Mouse (Mus musculus) kidney, embryonic 14.5 days (tissue): Measurements from ENCODE around the gene Sos1. TPM values are rescaled to one million over a fixed set of nuclear protein-coding genes. Genes with fewer than 3 reads are reported as not detected.

Source experiments
- ATAC-seq: fragments of 200-750 bp; cut with Nextera tagmentation; 2 replicates; pipeline ENCODE4 v1.8.0; 2017; ENCODE audit warnings: moderate number of reproducible peaks, mild to moderate bottlenecking, moderate TSS enrichment, moderate library complexity; ENCODE audit not compliant: low FRiP score, low TSS enrichment
- H3K27ac ChIP-seq: fragments of 300-500 bp; sonication (generic); 2 replicates; pipeline ENCODE4 v1.5.1; 2014; ENCODE audit warnings: low read depth, mild to moderate bottlenecking, low read length, moderate library complexity, mixed read lengths
- H3K27me3 ChIP-seq: fragments of 300-500 bp; sonication (generic); 2 replicates; pipeline ENCODE4 v1.6.1; 2014; ENCODE audit warnings: mild to moderate bottlenecking, low read length; ENCODE audit not compliant: control insufficient read depth, insufficient read depth
- H3K36me3 ChIP-seq: fragments of 300-500 bp; sonication (generic); 2 replicates; pipeline ENCODE4 v1.6.1; 2014; ENCODE audit warnings: low read length, mixed read lengths; ENCODE audit not compliant: control insufficient read depth, insufficient read depth
- H3K4me1 ChIP-seq: fragments of 300-500 bp; sonication (generic); 2 replicates; pipeline ENCODE4 v1.6.1; 2014; ENCODE audit warnings: low read length, mixed read lengths; ENCODE audit not compliant: control insufficient read depth, insufficient read depth
- H3K4me2 ChIP-seq: fragments of 300-500 bp; sonication (generic); replicated peaks from 2 replicates; pipeline ENCODE4 v1.6.1; 2014; ENCODE audit warnings: low read depth, mild to moderate bottlenecking, low read length
- H3K4me3 ChIP-seq: fragments of 300-500 bp; sonication (generic); 2 replicates; pipeline ENCODE4 v1.5.1; 2014; ENCODE audit warnings: mild to moderate bottlenecking, low read length
- H3K9ac ChIP-seq: fragments of 300-500 bp; sonication (generic); 2 replicates; pipeline ENCODE4 v1.6.1; 2014; ENCODE audit warnings: low read depth, mild to moderate bottlenecking, low read length, moderate library complexity
- H3K9me3 ChIP-seq: fragments of 300-500 bp; sonication (generic); 2 replicates; pipeline ENCODE4 v1.6.1; 2016; ENCODE audit warnings: low read length; ENCODE audit not compliant: control insufficient read depth
- WGBS: fragments of 180-500 bp; shearing (Covaris S2); extraction: QIAGEN DNeasy Blood & Tissue Kit; methylation state at CpG from one replicate; pipeline ENCODE4 v1.1.7; 2014; 5-methylcytosine and 5-hydroxymethylcytosine counted together
- polyA plus RNA-seq: library from polyadenylated mRNA; unstranded; fragments of >200 nt; fragmentation: Nextera tagmentation; extraction: Ambion mirVana; gene quantifications from 2 replicates; pipeline ENCODE4 v1.2.1, GENCODE M21; 2014

Sos1 gene
- polyA plus RNA-seq, 1 experiment from 2014 or later: 9.2 TPM

DNA sequence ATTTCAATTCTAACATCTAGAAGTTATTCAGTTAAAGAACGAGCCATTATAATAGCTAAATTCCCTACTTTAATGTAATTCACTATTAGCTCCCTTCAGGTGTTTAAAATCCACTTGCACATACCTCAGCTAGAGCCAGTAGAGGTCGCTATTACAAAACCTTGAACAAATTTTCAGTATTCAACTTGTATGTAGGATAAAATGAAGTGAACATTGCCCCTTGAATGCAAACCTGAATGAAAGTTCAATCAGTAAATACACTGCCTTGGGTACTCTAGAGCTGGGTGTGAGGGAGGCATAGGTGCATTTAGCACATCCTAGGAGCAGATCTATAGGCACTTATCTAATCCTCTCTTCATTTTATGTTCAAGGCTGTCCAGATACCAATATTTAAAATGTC lies 24.6 kb downstream of the Sos1 start:
- H3K4me1 ChIP-seq: no peaks in the 10 kb centered on the region
- no peaks in the 10 kb centered on the region for H3K27me3 ChIP-seq
- no peaks in the 10 kb centered on the region for H3K9me3 ChIP-seq
- no peak for ATAC-seq
- H3K4me3 ChIP-seq: no peak overlapping the region
- H3K27ac ChIP-seq: no peak overlapping the region
- H3K4me2 ChIP-seq: no peak overlapping the region
- H3K9ac ChIP-seq: no peak overlapping the region
- WGBS: 39% methylated on average over 2 of the region's 2 CpGs
- peaks cover 17% of the 10 kb centered on the region; the same call in 1 of the 2 replicates for H3K36me3 ChIP-seq

DNA sequence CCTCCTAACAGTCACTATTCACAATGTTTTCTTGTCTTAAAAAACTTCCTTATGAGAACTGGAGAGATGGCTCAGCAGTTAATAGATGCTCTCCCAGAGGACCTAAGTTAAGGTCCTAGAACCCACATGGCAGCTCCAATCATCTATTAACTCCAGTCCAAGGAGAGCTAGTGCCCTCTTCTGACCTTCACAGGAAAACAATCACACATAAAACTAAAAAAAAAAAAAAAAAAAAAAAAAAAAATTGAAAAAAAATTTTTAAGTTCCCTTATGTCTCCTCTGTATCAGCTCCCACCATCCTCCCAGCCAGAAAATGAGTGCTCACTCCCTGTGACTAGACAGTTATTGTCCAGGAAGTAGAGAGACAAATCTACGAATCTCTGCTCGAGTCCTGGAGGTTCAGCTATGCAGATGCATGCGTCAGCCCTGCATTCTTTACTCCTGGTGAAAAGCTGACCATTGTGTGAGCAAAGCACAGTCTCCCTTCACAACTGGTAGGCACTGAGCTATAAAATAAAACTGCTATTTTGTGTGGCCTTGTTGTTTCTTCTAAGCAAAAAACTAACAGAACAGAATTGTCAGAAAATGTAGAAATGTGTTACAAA lies 29.7 kb downstream of the Sos1 start:
- H3K4me2 ChIP-seq: no peak overlapping the region
- 72% methylated on average over 3 of the region's 3 CpGs for WGBS
- H3K27me3 ChIP-seq: no peaks in the 10 kb centered on the region
- H3K9ac ChIP-seq: no peak overlapping the region
- H3K4me1 ChIP-seq: no peaks in the 10 kb centered on the region
- no peak overlapping the region for H3K27ac ChIP-seq
- H3K36me3 ChIP-seq: peaks cover 41% of the 10 kb centered on the region
- H3K9me3 ChIP-seq: no peaks in the 10 kb centered on the region
- no peak overlapping the region for H3K4me3 ChIP-seq
- no peak for ATAC-seq

DNA sequence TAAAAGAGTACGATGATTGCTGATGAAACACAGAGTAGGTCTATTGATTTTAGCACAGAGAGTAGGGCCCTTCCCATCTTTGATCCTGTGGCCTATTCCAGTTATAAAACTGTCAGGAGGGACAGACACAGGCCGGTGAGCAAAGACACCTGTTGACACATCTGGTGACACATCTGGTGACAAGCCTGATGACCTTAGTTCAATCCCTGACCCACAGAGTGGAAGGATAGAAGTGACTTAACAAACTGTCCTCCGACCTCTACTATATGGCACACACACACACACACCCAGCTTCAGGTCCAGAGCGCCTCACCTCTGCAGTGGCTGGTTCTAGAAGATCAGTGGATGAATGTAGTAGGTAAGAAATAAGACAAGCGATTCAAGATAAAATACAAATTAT lies 33.8 kb downstream of the Sos1 start:
- Histone ChIP-seq H3K4me3 (no peak overlapping the region), H3K27ac (no peak overlapping the region), H3K9ac (no peak overlapping the region), H3K4me2 (no peak overlapping the region), H3K9me3 (no peaks in the 10 kb centered on the region), H3K4me1 (no peaks in the 10 kb centered on the region), H3K36me3 (peaks cover 64% of the 10 kb centered on the region), H3K27me3 (no peaks in the 10 kb centered on the region)
- WGBS: 82% methylated on average over 5 of the region's 5 CpGs
- ATAC-seq: no peak

DNA sequence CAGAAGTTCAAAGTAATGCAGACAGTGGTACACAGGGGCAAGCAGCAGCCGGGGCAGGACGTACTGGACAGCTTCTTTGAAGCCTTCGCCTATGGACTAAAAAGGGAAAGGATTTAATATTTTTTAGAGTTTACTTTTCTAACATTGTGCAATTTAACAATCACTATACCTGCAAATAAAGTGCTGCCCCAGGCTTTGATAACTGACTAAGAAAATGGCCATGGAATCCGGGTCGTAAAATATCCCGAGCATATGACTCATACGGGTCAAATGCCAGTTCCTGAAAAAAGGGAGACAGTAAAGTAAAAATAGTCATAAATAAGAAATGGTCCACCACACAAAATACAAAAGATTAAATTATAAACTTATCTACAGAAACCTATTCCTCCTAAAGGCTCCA lies 34.8 kb downstream of the Sos1 start:
- Histone ChIP-seq H3K4me2 (no peak overlapping the region), H3K27ac (no peak overlapping the region), H3K27me3 (no peaks in the 10 kb centered on the region), H3K4me3 (no peak overlapping the region), H3K9ac (no peak overlapping the region), H3K36me3 (peaks cover 63% of the 10 kb centered on the region), H3K9me3 (no peaks in the 10 kb centered on the region), H3K4me1 (no peaks in the 10 kb centered on the region)
- no peak for ATAC-seq
- WGBS: 77% methylated on average over 7 of the region's 7 CpGs

GRCm38 (mm10) chr17:80435680-80436079 lies 44.6 kb downstream of the Sos1 start:
- no peak overlapping the region for H3K27ac ChIP-seq
- H3K9me3 ChIP-seq: no peaks in the 10 kb centered on the region
- 81% methylated on average over 5 of the region's 5 CpGs for WGBS
- H3K4me2 ChIP-seq: no peak overlapping the region
- peaks cover 32% of the 10 kb centered on the region for H3K36me3 ChIP-seq
- no peaks in the 10 kb centered on the region for H3K27me3 ChIP-seq
- no peaks in the 10 kb centered on the region; the same call in 1 of the 2 replicates for H3K4me1 ChIP-seq
- no peak overlapping the region for H3K4me3 ChIP-seq
- ATAC-seq: no peak
- no peak overlapping the region for H3K9ac ChIP-seq

- H3K4me3 ChIP-seq: no peak overlapping the region
- no peaks in the 10 kb centered on the region for H3K27me3 ChIP-seq
- no peaks in the 10 kb centered on the region; the same call in 1 of the 2 replicates for H3K4me1 ChIP-seq
- no peak overlapping the region for H3K9ac ChIP-seq
- H3K36me3 ChIP-seq: peaks cover 31% of the 10 kb centered on the region
- WGBS: 49% methylated on average over 3 of the region's 3 CpGs
- H3K4me2 ChIP-seq: no peak overlapping the region
- no peaks in the 10 kb centered on the region for H3K9me3 ChIP-seq
- no peak for ATAC-seq
- no peak overlapping the region for H3K27ac ChIP-seq
Observed at GRCm38 (mm10) chr17:80434430-80434829, 45.8 kb downstream of the Sos1 start.

GRCm38 (mm10) chr17:80431997-80432396 lies 48.3 kb downstream of the Sos1 start:
- Histone ChIP-seq H3K36me3 (peaks cover 25% of the 10 kb centered on the region), H3K4me1 (no peaks in the 10 kb centered on the region; the same call in 1 of the 2 replicates), H3K4me2 (no peak overlapping the region), H3K9me3 (no peaks in the 10 kb centered on the region), H3K4me3 (no peak overlapping the region), H3K27ac (no peak overlapping the region), H3K27me3 (no peaks in the 10 kb centered on the region), H3K9ac (no peak overlapping the region)
- no peak for ATAC-seq
- 93% methylated on average over 9 of the region's 9 CpGs for WGBS

DNA sequence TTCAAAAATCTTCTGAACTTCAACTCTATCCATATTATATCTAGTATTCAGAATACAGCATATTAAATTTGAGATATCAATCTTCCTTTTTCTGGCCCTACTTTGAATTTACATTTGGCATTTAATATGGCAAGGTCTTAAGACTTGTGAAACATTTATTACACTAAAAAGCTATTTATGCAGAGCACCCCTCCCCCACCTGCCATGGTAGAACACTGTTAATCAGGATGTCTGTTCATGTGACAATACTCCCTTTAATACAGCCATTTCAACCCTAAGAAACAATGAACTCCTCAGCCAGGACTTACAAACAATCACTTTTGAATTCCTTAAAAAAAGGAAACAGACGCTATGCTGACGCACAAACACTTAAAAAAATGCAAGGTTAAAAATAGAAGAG lies 52.3 kb downstream of the Sos1 start:
- no peak overlapping the region for H3K4me2 ChIP-seq
- no peak overlapping the region for H3K4me3 ChIP-seq
- WGBS: 74% methylated on average over 2 of the region's 2 CpGs
- no peaks in the 10 kb centered on the region for H3K9me3 ChIP-seq
- H3K27ac ChIP-seq: no peak overlapping the region
- ATAC-seq: no peak
- H3K36me3 ChIP-seq: peaks cover 14% of the 10 kb centered on the region
- no peaks in the 10 kb centered on the region for H3K27me3 ChIP-seq
- no peaks in the 10 kb centered on the region for H3K4me1 ChIP-seq
- no peak overlapping the region for H3K9ac ChIP-seq

DNA sequence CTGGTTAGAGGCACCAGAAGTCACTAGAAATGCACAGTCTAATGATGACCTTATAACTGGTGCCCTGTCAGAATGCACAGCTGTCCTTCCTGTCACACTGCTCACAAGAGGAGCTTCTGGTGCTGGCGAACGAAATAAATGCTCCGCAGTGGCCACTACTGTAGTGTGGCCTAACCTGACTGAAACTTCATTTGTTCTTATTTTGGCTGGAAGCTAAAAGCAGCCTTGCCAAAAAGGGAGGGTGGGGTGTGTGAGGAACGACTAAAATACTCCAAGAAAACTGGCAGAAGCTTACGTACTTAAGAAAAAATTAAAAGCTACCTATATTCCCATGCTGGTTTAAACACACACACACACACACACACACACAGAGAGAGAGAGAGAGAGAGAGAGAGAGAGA lies 53.4 kb downstream of the Sos1 start:
- Histone ChIP-seq H3K27me3 (no peaks in the 10 kb centered on the region), H3K4me1 (no peaks in the 10 kb centered on the region), H3K4me2 (no peak overlapping the region), H3K9ac (no peak overlapping the region), H3K9me3 (no peaks in the 10 kb centered on the region), H3K36me3 (peaks cover 15% of the 10 kb centered on the region), H3K4me3 (no peak overlapping the region), H3K27ac (no peak overlapping the region)
- no peak for ATAC-seq
- 77% methylated on average over 5 of the region's 5 CpGs for WGBS
